Mouse (Mus musculus): ENCODE measurements around the gene Prdm16.

DNA sequence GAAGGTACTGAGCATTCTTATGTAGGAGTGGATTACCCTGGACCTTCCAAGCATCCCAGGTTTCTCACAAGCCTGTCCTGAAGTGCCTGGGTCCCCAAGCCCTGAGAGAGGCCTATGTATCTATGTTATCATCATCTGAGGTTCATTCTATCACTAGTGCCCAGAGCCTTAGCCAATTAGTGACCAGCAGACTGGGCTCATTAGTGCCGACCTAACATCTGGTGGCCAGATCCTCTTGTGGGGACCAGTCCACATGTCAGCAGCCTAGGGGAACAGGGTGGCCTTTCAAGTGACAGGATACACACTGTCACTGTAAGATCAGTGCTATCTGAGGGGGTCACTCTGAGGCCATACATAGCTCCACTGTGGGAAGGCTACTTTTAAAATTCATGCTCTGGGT is 35.4 kb upstream of the Prdm16 start:
- TF ChIP-seq CTCF (IDR thresholded peaks at IDR 0.05; ENCODE audit: control insufficient read depth, insufficient read depth, insufficient read length) (no peak), MAX (IDR thresholded peaks at IDR 0.05) (no peak), USF1 (IDR thresholded peaks at IDR 0.05; ENCODE audit: low read depth) (no peak), MYOD1 (IDR thresholded peaks at IDR 0.05; ENCODE audit: control insufficient read depth, insufficient read length, low read depth) (no peak), MYOG (IDR thresholded peaks at IDR 0.05; ENCODE audit: control insufficient read depth, extremely low read depth, insufficient read length) (no peak), FOSL1 (IDR thresholded peaks at IDR 0.05; ENCODE audit: insufficient read depth, low read length, poor library complexity, severe bottlenecking) (no peak)

All from C2C12 (cell line).